Mouse (Mus musculus) heart, embryonic 12.5 days (tissue): Measurements from ENCODE around the gene Lrrfip2. TPM values are rescaled to one million over a fixed set of nuclear protein-coding genes. Genes with fewer than 3 reads are reported as not detected.

ENCODE experiments used
- ATAC-seq: fragments of 200-750 bp; cut with Nextera tagmentation; 2 replicates; pipeline ENCODE4 v1.8.0; 2017; ENCODE audit warnings: moderate TSS enrichment, moderate library complexity; ENCODE audit not compliant: insufficient number of reproducible peaks, low FRiP score
- H3K27ac ChIP-seq: fragments of 300-500 bp; sonication (generic); 2 replicates; pipeline ENCODE4 v1.5.1; 2016; ENCODE audit warnings: mild to moderate bottlenecking, moderate library complexity; ENCODE audit not compliant: poor library complexity, severe bottlenecking
- H3K27me3 ChIP-seq: fragments of 300-500 bp; sonication (generic); replicated peaks from 2 replicates; pipeline ENCODE4 v1.6.1; 2016; ENCODE audit warnings: mild to moderate bottlenecking, moderate library complexity
- H3K36me3 ChIP-seq: fragments of 300-500 bp; sonication (generic); 2 replicates; pipeline ENCODE4 v1.6.1; 2016; ENCODE audit warnings: mild to moderate bottlenecking, moderate library complexity
- H3K4me1 ChIP-seq: fragments of 300-500 bp; sonication (generic); replicated peaks from 2 replicates; pipeline ENCODE4 v1.6.1; 2016; ENCODE audit warnings: mild to moderate bottlenecking
- H3K4me2 ChIP-seq: fragments of 300-500 bp; sonication (generic); 2 replicates; pipeline ENCODE4 v1.6.1; 2016; ENCODE audit warnings: mild to moderate bottlenecking, moderate library complexity
- H3K4me3 ChIP-seq: fragments of 300-500 bp; sonication (generic); 2 replicates; pipeline ENCODE4 v1.5.1; 2016; ENCODE audit warnings: mild to moderate bottlenecking
- H3K9ac ChIP-seq: fragments of 300-500 bp; sonication (generic); 2 replicates; pipeline ENCODE4 v1.6.1; 2016; ENCODE audit warnings: mild to moderate bottlenecking, moderate library complexity
- H3K9me3 ChIP-seq: fragments of 300-500 bp; sonication (generic); replicated peaks from 2 replicates; pipeline ENCODE4 v1.6.1; 2016; ENCODE audit warnings: mild to moderate bottlenecking, moderate library complexity
- WGBS: fragments of 180-500 bp; shearing (Covaris S2); methylation state at CpG from one replicate; pipeline ENCODE4 v1.1.7; 2016; 5-methylcytosine and 5-hydroxymethylcytosine counted together
- polyA plus RNA-seq: library from polyadenylated mRNA; unstranded; fragments of >200 nt; fragmentation: Nextera tagmentation; extraction: Ambion mirVana; gene quantifications from 2 replicates; pipeline ENCODE4 v1.2.1, GENCODE M21; 2016

The Lrrfip2 gene
- polyA plus RNA-seq, 1 experiment from 2014 or later: 65.8 TPM

DNA sequence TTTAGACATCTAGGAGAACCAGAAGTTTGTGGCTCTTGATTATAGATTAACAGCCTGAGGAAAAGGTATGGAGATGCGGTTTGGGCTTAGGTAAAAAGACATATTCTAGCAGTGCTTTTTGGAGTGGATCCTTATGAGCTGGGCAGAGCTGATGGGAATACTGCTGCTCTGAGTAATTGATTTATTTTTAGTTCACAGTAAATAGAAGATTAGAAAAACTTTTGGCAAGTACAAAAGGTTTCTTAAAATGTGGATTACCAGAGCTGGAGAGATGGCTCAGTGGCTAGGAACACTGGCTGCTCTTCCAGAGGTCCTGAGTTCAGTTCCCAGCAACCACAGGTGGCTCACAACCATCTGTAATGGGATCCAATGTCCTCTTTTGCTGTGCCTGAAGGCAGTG, 27.3 kb downstream of the Lrrfip2 start:
- H3K27me3 ChIP-seq: no peaks in the 10 kb centered on the region
- no peaks in the 10 kb centered on the region for H3K9me3 ChIP-seq
- no peak overlapping the region for H3K4me2 ChIP-seq
- H3K27ac ChIP-seq: no peak overlapping the region
- H3K9ac ChIP-seq: no peak overlapping the region
- H3K36me3 ChIP-seq: peaks cover 12% of the 10 kb centered on the region
- H3K4me1 ChIP-seq: peaks cover 40% of the 10 kb centered on the region
- no peak for ATAC-seq
- 93% methylated on average over 1 of the region's 1 CpGs for WGBS
- no peak overlapping the region for H3K4me3 ChIP-seq

DNA sequence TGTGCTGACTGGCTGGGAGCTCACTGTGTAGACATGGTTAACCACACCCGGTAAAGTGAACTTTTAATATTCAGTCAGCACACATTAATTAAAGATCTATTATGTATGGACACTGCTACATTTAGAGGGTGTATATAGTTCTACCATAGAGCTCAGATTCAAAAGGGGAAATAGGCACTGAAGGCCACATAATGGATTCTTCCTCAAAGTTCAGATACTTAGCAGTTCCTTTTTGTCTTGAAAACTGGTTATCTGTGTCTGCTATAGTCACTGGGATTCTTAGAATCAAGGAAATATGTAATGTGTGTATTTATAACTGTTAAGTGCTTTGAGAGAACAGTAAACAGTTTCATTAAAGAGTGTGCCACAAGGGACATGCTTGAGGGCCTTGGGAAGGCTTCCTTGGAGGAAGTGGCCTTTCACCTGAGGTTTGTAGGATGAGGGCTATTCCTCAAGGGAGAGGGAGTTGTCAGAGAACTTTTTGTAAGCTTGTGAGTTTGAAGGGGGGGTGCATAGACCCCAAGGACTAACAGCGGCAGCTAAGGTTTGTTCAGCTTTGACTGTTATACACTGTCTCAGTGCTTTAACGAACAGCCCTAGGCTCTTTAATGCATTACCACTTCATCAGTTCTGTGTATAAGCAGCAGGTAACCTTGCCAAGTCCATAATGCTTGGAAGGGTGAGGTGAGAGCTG, 28.3 kb downstream of the Lrrfip2 start:
- Histone ChIP-seq H3K27me3 (no peaks in the 10 kb centered on the region), H3K4me2 (no peak overlapping the region), H3K4me1 (peaks cover 46% of the 10 kb centered on the region), H3K9ac (no peak overlapping the region), H3K27ac (no peak overlapping the region), H3K36me3 (peaks cover 12% of the 10 kb centered on the region), H3K4me3 (no peak overlapping the region), H3K9me3 (no peaks in the 10 kb centered on the region)
- WGBS: 86% methylated on average over 3 of the region's 3 CpGs
- no peak for ATAC-seq

DNA sequence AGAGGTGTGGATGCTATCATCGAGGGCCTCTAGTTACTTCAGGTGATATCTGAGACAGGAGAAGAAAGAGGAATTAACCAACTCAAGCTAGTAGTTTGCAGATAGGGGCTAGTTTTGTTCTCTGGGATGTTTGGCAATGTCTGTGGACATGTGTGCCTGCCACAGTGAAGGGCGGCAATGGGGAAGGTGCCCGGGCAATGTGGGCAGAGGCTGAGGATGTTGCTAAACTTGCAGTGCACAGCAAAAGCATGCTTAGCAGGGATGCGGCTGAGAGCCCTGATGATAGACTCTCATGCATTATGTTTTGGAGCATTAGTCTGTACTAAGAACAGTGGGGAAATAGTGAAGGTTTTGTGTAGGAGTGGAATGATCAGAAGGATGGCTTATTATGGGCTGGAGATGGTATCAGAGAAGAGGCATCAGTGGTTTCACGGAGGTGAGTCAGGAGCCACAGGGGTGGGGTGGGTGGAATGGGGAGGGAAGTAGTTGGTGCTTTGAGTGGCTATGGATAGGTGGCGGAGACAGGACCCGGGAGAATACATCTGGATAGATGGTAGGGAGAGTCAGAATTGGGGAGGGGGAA, 28.9 kb downstream of the Lrrfip2 start:
- 84% methylated on average over 7 of the region's 7 CpGs for WGBS
- H3K9ac ChIP-seq: no peak overlapping the region
- no peaks in the 10 kb centered on the region for H3K9me3 ChIP-seq
- H3K27me3 ChIP-seq: no peaks in the 10 kb centered on the region
- no peak overlapping the region for H3K4me2 ChIP-seq
- ATAC-seq: no peak
- H3K4me1 ChIP-seq: peaks cover 53% of the 10 kb centered on the region
- no peak overlapping the region for H3K4me3 ChIP-seq
- no peak overlapping the region for H3K27ac ChIP-seq
- H3K36me3 ChIP-seq: peaks cover 12% of the 10 kb centered on the region

DNA sequence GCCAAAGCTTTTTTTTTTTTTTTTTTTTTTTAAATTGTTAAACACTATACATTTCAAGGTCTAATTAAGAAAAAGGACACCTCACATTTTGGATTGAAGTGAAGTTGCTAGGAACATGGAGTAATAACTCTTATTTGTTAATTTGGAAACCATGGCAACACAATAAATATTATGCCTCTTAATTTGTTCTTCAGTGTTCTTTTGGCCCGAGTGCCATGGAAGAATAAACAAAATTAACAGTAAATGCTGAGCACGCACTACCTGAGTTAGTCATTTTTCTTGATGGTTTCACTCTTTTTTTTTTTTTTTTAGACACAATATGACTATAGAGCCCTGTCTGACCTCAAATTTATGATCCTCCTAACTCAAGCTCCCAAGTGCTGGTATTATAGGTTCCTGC, 30.6 kb downstream of the Lrrfip2 start:
- no peaks in the 10 kb centered on the region for H3K27me3 ChIP-seq
- 87% methylated on average over 2 of the region's 2 CpGs for WGBS
- H3K4me1 ChIP-seq: peaks cover 53% of the 10 kb centered on the region

DNA sequence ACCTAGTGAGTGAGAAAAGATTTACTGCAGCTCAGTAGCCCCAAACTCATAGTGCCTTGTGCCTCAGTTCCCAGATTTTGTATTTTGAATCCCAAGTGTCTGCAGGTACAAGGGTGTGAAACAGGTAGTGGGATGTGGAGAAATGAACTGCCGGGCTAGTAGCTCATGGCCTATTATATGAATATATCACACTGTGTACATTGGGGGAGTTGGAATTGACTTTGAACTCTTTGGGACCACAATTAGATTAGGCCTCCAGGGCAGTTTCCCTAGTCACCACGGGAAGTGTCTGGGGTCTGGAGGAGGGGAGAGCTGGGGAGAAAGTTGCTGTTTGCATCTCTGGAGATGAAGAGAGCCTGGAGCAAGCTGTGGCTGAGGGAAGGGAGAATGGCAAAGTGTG, 31.0 kb downstream of the Lrrfip2 start:
- Histone ChIP-seq H3K9ac (no peak overlapping the region), H3K27me3 (no peaks in the 10 kb centered on the region), H3K4me1 (peaks cover 53% of the 10 kb centered on the region), H3K4me3 (no peak overlapping the region), H3K4me2 (peak overlapping the region; percentile 49; the same call in 1 of the 2 replicates), H3K36me3 (peaks cover 4% of the 10 kb centered on the region), H3K9me3 (no peaks in the 10 kb centered on the region), H3K27ac (peak overlapping the region; percentile 91)
- WGBS: 31% methylated on average over 2 of the region's 2 CpGs
- ATAC-seq: no peak

More for the DNA sequence above, 30.6 kb downstream of the Lrrfip2 start:
- peaks cover 6% of the 10 kb centered on the region for H3K36me3 ChIP-seq
- ATAC-seq: no peak
- H3K4me2 ChIP-seq: no peak overlapping the region
- H3K9ac ChIP-seq: no peak overlapping the region
- peak overlapping the region; percentile 91 for H3K27ac ChIP-seq
- no peaks in the 10 kb centered on the region for H3K9me3 ChIP-seq
- H3K4me3 ChIP-seq: no peak overlapping the region

DNA sequence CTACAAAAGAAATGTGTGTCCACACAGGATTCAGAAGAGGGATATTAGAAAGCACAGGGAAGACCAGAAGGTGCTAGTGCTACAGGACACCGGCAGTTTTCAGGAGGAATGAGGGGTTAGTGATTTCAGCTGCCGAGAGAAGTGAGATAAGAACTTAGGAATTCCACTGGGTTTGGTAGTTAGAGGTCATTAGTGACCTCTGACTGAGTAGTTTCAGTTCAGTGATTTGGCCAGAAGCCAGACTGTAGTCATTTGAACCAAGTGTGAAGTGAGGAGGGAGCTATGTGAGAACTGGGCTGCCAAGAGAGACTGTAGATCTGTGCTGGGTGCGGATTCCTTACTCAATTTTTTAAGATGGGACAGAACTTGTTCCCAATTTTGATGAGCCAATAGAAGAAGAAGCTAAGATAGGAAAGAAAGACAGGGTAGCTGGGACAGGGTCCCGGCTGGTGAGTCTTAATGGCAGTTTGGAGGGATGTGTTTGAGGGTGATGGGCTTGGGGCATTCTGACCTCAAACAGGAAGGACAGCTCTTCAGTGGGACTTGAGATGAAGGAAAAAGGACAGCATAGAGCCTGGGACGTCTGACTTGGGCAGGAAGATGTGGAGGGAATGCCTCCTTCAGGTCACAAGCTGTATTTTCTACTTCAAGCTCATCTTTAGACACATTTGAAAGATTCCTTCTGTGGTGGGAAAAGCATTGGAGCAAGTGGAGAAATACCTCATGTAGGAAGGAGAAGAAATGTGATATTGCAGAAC, 32.0 kb downstream of the Lrrfip2 start:
- peak; percentile 84 for ATAC-seq
- WGBS: 12% methylated on average over 5 of the region's 5 CpGs
- peaks cover 53% of the 10 kb centered on the region for H3K4me1 ChIP-seq

DNA sequence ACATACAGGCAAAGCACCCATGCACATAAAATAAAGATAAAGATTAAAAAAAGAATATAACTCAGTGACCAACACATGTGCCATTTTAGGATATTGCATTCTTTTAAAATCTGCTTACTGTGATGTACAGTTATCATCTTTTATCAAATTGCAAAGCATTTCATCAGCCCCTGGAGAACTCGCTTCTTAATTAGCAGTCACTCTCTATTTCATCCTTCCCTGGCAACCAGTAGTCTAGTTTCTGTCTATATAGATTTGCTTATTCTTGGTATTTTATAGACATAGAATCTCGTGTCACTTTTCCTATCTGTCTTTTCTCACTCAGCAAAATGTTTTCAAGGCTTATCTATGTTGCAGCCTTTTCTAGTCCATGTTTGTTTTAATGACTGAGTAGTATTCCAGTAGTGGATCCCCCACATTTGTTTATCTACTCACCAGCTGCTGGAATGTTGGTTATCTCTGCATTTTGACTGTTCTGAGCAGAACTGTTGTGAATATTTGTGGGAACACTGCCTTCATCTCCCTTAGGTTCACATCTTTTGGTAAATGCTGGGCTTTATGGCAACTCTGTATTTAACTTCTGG, 35.0 kb downstream of the Lrrfip2 start:
- no peaks in the 10 kb centered on the region for H3K27me3 ChIP-seq
- no peak overlapping the region for H3K27ac ChIP-seq
- H3K9me3 ChIP-seq: no peaks in the 10 kb centered on the region
- no peaks in the 10 kb centered on the region for H3K36me3 ChIP-seq
- no peak overlapping the region for H3K4me2 ChIP-seq
- 64% methylated on average over 2 of the region's 2 CpGs for WGBS
- no peak for ATAC-seq
- no peak overlapping the region for H3K4me3 ChIP-seq
- no peak overlapping the region for H3K9ac ChIP-seq
- H3K4me1 ChIP-seq: peaks cover 47% of the 10 kb centered on the region

More for the DNA sequence above, 32.0 kb downstream of the Lrrfip2 start:
- H3K36me3 ChIP-seq: no peaks in the 10 kb centered on the region
- H3K4me3 ChIP-seq: no peak overlapping the region
- peak overlapping the region; percentile 49 for H3K4me2 ChIP-seq
- H3K9ac ChIP-seq: no peak overlapping the region
- no peaks in the 10 kb centered on the region for H3K9me3 ChIP-seq
- H3K27ac ChIP-seq: peak overlapping the region; percentile 91
- no peaks in the 10 kb centered on the region for H3K27me3 ChIP-seq

DNA sequence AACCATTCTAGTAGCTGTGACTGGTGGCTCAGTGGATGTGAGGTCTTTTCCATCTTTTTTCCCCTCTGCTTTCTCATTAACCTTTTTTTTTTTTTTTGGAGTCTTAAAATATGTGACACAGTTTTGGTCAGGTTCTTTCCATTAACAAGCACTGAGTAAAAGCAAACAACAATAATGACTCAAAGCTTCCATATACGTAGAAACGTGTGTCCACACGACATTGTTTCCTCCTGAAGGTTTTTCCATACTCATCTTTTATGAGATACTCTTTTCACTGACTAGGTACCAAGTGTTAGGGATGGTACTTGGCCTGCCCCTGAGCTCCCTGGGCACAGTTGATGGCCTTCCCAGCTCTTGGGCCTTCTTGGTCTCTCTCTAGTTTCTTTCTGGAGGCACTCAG, 35.6 kb downstream of the Lrrfip2 start:
- H3K27ac ChIP-seq: no peak overlapping the region
- no peak overlapping the region for H3K4me2 ChIP-seq
- no peaks in the 10 kb centered on the region for H3K27me3 ChIP-seq
- H3K9me3 ChIP-seq: no peaks in the 10 kb centered on the region
- ATAC-seq: no peak
- WGBS: 91% methylated on average over 3 of the region's 3 CpGs
- H3K4me3 ChIP-seq: no peak overlapping the region
- no peaks in the 10 kb centered on the region for H3K36me3 ChIP-seq
- peaks cover 46% of the 10 kb centered on the region for H3K4me1 ChIP-seq
- no peak overlapping the region for H3K9ac ChIP-seq

DNA sequence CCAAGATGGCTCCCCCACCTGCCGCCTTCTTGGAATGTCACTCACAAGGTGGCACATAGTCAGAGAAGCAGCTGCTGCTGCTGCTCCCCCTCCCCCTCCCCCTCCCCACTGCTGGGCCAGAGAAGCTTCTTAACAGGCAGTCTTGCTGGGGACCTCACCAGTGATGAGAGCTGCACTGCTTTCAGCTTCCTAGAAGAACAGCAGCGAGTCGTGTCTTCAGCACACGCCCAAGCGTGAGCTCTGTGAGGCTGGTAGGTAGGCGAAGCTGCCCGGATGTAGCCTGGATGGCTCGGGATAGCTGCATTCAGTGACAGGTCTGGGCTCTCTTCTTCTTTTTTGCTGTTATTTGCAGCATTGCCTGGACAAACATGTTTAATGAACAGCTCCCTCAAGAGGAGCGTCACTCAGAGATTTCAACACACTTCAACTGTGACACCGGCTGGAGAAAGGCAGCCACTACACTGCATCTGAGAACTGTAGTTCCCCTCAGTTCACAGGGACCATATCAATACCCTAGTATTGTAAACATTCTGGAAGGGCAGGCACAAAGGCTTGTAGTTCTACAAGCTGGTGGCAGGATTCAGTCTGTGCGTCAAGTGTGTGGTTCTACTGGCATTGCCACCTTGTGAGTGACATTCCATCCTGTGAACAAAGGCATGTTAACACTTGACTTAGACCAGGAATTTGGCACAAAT, 38.5 kb downstream of the Lrrfip2 start:
- Histone ChIP-seq H3K27ac (peak overlapping the region; percentile 31; the same call in 1 of the 2 replicates), H3K27me3 (no peaks in the 10 kb centered on the region), H3K4me3 (no peak overlapping the region), H3K9ac (no peak overlapping the region), H3K9me3 (no peaks in the 10 kb centered on the region), H3K36me3 (no peaks in the 10 kb centered on the region), H3K4me2 (peak overlapping the region; percentile 48), H3K4me1 (peaks cover 21% of the 10 kb centered on the region)
- 54% methylated on average over 11 of the region's 11 CpGs for WGBS
- 0 out of 2 replicates have a peak, but pooled peaks have one; percentile 36 for ATAC-seq

DNA sequence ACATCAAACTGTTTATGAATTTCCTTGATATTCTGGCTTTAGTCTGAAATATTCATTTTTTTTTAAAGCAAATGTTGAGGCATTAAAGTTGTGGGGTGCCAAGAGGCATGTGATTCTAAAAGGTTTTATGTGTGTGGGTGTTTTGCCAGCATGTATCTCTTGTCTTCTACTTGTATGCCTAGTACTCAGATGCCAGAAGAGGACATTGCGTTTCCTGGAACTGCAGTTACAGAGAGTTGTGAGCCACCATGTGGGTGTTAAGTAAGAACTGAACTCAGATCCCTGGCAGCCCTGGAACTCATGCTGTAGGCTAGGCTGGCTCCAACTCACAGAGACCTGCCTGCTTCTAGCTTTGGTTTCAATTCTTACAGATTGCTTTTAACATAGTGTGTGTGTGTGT, 42.2 kb downstream of the Lrrfip2 start:
- H3K9ac ChIP-seq: no peak overlapping the region
- H3K9me3 ChIP-seq: no peaks in the 10 kb centered on the region
- H3K4me3 ChIP-seq: no peak overlapping the region
- no peak for ATAC-seq
- no peaks in the 10 kb centered on the region for H3K27me3 ChIP-seq
- H3K4me1 ChIP-seq: peaks cover 17% of the 10 kb centered on the region
- WGBS: 78% methylated on average over 1 of the region's 1 CpGs
- H3K36me3 ChIP-seq: peaks cover 19% of the 10 kb centered on the region
- no peak overlapping the region for H3K27ac ChIP-seq
- H3K4me2 ChIP-seq: no peak overlapping the region
